Mouse (Mus musculus): ENCODE data around the gene Wdr72. TPM values are rescaled to one million over a fixed set of nuclear protein-coding genes. Genes with fewer than 3 reads are reported as not detected.

Gene Wdr72
- polyA plus RNA-seq, 1 experiment from 2014 or later: 0.56 TPM

DNA sequence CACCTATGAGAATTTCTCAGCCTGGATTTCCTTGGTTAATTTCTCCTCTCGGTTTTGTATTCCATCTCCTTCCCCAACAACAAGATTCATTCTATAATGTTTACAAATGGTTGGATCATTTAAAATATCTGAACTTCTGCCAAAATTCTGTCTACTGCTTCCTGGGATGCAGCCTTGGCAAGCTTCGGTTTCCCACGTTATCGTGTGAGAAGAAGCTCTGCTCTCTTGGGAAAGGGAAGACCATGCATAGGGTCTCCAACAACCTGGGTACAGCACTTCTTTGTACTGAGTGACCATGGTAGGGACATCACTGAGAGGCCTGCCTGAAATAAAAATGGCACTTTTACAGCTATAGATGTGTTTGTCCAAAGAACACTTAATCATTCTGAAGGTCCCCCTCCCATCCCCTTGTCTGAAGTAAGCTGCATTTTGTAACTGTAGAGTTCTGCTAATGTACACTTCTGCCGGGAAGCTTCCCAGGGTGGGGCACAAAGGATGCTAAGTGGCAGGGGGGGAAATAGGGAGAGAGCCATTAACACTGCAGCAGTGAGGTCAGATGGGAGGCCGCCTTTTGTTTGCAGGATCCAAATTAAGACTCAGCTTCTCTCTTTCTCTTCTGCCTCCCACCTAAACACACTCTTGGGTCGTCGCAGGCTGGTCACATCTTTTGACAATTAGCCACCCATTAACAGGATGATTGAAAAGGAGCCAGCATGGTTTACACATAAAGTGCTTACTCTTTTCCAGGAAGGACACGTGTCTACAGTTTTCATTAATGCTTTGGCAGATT is 220.7 kb downstream of the Wdr72 start:
- Histone ChIP-seq H3K9me3 (replicated peaks) (no peaks in the 10 kb centered on the region), H3K4me2 (replicated peaks) (0 out of 2 replicates have a peak overlapping the region, but pooled peaks have one; percentile 8), H3K4me1 (peaks cover 4% of the 10 kb centered on the region; the same call in 1 of the 2 replicates), H3K4me3 (no peak overlapping the region), H3K9ac (no peak overlapping the region), H3K27me3 (no peaks in the 10 kb centered on the region), H3K36me3 (no peaks in the 10 kb centered on the region), H3K27ac (no peak overlapping the region)
- 0 out of 2 replicates have a peak, but pooled peaks have one; percentile 32 for ATAC-seq (ENCODE audit: low FRiP score)
- WGBS: 41% methylated on average over 9 of the region's 9 CpGs

DNA sequence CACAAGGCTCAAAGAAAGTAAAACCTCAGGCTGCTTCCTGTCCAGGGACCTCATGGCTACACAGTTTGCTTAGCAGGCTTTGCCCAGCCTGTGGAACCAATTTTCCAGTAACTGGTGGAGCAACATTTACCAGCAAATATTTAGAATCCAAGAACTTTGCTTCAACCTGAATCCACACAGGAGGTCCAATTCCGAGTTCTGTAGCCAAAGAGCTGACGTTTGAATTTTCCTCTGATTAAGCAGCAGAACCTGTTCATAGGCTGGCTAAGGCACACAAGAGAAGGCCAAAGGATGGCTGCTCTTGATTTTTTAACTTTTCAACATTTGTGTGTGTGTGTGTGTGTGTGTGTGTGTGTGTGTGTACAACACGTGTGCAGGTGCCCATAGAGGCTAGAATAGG is 222.2 kb downstream of the Wdr72 start:
- Histone ChIP-seq H3K36me3 (no peaks in the 10 kb centered on the region), H3K9me3 (replicated peaks) (no peaks in the 10 kb centered on the region), H3K27me3 (no peaks in the 10 kb centered on the region), H3K4me3 (no peak overlapping the region), H3K9ac (no peak overlapping the region), H3K4me1 (peaks cover 4% of the 10 kb centered on the region; the same call in 1 of the 2 replicates), H3K27ac (no peak overlapping the region), H3K4me2 (replicated peaks) (no peak overlapping the region)
- WGBS: 75% methylated on average over 3 of the region's 3 CpGs
- ATAC-seq (ENCODE audit: low FRiP score): no peak

Other genes with a start within 250 kb of the Wdr72 start
- 0.76 and 1.2 TPM in 2 replicates for gene Unc13c, start 141.4 kb upstream of the Wdr72 start, polyA plus RNA-seq (2016; fragmentation: Nextera tagmentation; extraction: Ambion mirVana)